Mouse (Mus musculus) adrenal gland, adult 2 months (tissue): ENCODE results near the gene Zdhhc13. TPM values are rescaled to one million over a fixed set of nuclear protein-coding genes. Genes with fewer than 3 reads are reported as not detected.
A peak's percentile ranks its signal among the peaks of the same experiment; 100 is the strongest.

Experiments used
- DNase-seq: peaks from one replicate; pipeline ENCODE4 v3.0.0; 2021
- polyA plus RNA-seq: library from polyadenylated mRNA; depleted of rRNA; stranded (reverse); fragments of >200 nt; gene quantifications from 2 replicates; pipeline ENCODE4 v1.2.3, GENCODE M21; 2012
- total RNA-seq, 2 experiments: library from RNA; stranded (reverse); gene quantifications; 2 replicates each; pipeline ENCODE4 v1.2.3; 2021

The Zdhhc13 gene
- total and polyA plus RNA-seq, 3 experiments, result 1.5 to 10.5 (median 7.0) TPM

DNA sequence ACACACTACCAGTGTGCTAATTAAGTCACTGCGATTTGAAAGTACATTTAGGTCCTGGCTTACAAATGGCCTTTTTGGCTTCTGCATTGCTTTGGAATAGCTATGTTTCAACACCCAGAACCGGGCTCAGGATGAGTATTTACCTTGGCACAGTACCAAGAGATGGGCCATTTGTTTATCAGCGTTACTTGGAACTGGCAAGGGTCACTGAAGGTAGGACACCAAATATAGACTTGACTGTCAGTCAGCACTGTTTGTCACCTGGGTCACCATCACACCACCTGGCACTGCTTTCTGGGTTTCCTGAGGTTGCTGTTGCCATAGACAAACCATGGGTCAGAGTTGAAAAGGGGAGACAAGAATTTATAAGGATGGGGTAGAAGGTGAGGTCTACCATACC is 53.5 kb downstream of the Zdhhc13 start:
- peak; percentile 42 for DNase-seq

GRCm38 (mm10) chr7:48843541-48843940 is 54.7 kb downstream of the Zdhhc13 start:
- DNase-seq, result no peak

GRCm38 (mm10) chr7:48845213-48845973 is 56.6 kb downstream of the Zdhhc13 start:
- DNase-seq, result no peak

DNA sequence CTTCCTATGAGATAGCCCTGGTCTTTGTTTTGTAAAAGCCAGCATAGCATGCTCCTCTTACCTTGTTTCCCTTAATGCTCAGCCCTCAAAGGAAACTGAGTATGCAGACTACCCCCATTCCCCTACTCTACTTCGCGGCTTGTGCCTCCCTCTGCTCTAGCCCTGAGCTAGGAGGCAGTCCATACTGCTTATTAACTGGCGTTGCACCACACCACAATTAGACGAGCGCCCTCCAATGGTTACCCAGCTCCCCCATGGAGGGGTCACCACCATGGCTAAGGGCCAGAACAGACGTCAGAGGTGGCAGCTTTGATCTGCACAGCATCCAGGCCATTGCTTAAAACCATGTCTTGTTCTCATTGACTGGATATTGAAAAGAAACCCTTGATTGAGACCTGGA is 58.0 kb downstream of the Zdhhc13 start:
- DNase-seq, result no peak

DNA sequence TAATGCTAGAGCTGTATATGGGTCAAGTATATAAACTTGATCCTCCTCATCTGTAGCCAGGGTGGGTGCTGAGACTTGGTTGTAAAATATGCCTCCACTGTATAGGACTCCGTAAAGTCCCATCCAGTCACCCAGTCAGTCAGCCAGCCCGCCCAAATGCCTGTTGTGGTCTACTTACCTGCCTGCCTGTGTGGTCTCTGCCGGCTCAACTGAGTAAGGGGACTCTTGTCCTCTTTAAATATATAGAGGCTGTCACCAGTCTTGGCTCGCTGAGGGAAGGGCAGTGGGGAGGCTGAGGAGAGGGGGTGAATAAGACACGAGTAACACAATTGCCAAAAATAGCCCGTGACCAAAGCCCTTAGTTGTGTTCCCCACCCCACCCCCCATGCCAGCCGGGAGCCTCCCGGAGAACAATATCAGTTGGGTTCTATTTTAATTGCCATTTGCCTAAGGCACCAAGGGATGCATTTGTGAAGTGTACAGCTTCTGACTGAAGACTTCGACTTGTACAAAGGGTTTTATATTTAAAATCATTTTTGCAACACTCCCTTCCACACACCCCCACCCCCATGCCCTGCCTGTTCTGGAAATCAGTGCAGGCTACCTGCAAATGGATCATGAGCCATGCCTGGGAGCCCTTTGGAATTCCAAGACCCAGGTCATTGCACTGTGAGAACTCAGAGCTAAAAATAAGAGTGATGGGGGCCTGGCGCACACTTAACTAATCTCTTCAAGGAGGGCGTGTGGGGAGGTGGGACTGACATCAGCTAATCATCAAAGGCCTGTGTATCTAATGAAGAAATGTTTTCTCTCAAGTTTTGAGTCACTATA is 59.2 kb downstream of the Zdhhc13 start, which contains the start of gene Csrp3:
Gene Csrp3, minus strand, starts transcription at position 214 of the 831 bp plus-strand sequence.
- no peak for DNase-seq

DNA sequence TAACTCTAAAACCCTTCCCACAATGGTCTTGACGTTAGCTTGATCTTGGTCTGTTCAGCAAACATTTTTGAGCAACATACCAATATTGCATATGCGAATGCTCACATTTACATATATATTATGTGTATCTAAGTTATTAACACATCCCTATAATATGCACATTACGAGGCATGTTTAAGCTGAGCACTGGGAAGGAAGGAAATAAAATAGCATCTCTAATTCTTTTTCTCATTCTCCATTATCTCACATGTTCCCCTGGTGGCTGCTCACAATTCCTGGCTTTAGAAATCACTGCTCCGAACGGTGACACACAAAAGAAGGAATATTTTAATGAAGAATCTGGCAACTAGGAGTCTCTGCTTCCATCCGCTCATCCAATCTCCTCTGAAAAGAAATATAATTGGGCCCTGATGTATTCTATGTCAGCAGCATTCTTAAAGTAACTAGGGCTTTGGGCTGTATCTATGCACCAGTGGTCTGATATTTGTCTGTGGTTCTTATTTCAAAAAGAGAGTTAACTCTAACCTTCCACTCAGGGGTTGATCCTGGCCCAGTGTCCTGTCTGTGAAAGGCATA is 62.8 kb downstream of the Zdhhc13 start:
- DNase-seq, result no peak

GRCm38 (mm10) chr7:48853496-48853895 is 64.7 kb downstream of the Zdhhc13 start:
- DNase-seq, result no peak

- no peak for DNase-seq
These were observed 66.7 kb downstream of the Zdhhc13 start for GRCm38 (mm10) chr7:48855461-48855860.

DNA sequence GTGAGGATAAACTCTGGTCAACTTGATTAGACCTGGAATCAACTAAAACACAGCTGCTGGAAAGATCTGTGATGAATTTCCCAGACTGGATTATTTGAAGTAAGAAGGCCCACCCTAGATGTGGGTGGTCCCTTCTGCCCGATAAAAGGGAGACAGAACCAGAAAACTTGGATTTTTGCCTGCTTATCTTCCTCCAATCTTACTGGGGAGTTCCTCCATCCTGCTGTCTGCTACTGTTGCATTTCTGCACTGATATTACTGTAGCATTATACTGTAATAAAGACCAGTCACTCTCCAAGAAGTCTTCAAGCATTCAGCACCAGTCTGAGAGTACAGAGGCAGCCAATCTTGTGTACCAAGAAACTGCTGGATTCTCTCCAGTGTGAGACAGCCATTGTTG is 69.5 kb downstream of the Zdhhc13 start:
- DNase-seq, result no peak

- no peak for DNase-seq
These were observed 70.6 kb downstream of the Zdhhc13 start for GRCm38 (mm10) chr7:48859362-48859761.

GRCm38 (mm10) chr7:48860948-48861347 is 72.1 kb downstream of the Zdhhc13 start:
- DNase-seq, result peak; percentile 21

DNA sequence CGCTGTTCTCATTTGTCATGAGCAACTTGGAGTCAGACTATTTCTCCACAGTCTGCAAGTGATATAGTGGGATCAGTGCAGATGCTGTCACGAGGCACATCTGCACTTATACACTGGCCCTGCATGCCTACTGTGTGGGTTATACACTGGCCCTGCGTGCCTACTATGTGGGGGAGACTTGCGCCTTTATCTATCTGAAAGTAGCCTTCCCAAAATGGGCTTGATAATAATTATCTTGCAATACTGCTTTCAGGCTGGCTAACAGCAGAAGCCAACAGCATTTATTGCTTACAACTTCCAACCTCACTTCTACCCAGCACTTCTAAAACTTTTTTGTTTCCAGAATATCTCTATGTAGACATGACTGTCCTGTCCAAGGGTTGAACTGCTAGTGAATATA is 73.0 kb downstream of the Zdhhc13 start:
- DNase-seq, result no peak

DNA sequence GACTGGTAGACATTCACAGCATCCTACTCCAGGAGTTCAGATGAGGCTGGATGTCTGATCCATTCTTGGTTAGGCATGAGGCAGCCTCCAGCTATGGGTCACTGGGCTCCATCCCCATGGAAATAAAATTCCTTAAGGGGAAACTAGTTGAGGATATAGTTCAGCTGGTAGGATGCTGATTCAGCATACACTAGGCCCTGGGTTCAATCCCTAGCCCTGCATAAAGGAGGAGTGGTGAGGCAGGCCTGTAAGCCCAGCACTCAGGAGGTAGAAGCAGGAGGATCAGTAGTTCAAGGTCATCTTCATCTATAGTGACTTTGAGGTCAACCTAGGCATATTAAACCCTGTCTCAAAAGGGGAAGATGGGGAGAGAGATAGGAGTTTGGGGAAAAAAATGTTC is 75.4 kb downstream of the Zdhhc13 start:
- no peak for DNase-seq

DNA sequence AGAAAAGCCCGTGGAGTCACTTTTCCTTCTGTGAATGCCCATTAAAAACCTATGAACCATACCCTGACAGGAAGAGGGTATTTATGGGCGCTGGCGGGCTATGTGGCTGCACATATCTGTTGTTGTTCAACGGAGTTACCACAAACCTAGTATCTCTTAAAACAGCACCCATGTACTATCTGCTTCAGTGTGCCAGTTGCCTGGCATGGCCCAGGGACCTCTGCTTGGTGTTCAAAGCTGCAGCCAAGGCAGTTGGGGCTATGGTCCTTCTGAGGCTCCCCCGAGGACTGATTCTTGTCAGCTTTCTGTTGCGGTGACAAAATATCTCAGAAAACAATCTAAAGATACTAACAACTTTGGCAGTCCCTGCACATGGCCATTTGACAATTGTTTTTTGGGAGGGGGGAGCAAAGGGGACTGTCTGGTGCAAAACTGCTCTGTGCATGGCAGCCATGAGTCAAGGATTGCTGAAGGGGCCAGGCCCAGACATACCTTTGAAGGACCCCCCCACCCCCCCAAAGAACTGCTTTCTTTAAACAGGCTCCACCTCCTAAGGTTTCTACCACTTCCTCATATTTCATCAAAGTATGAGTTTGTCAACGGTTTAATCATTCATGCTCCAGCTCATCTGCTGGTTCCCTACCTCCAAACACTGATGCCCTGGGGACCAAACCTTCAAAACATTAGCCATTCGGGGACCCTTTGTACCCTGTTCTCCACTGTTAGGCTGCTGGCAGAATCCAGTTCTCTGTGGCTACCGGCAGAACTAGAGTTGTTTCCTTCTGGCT is 76.1 kb downstream of the Zdhhc13 start:
- DNase-seq, result no peak

DNA sequence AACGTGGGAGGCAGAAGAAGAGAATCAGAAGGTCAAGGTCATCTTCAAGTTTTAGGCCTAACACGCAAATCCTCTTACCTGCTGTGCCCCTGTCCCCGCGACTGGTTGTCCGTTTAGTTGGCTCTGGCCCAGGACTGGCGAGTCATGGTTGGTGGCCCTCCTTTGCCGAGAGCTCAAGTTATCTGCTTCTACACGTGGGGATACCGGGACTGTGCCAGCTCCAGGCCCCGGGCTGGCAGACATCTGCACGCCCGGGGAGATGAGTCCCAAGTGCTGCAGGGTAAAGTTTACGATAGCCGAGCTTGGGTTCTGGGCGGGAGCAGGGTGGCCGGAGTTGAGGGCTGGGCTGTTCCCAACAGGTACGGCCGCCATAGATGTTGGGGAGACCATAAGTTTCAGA is 78.8 kb downstream of the Zdhhc13 start:
- DNase-seq, result no peak

GRCm38 (mm10) chr7:48870144-48870543 is 81.3 kb downstream of the Zdhhc13 start:
- no peak for DNase-seq

- no peak for DNase-seq
These were observed 81.9 kb downstream of the Zdhhc13 start for GRCm38 (mm10) chr7:48870579-48871180.

DNA sequence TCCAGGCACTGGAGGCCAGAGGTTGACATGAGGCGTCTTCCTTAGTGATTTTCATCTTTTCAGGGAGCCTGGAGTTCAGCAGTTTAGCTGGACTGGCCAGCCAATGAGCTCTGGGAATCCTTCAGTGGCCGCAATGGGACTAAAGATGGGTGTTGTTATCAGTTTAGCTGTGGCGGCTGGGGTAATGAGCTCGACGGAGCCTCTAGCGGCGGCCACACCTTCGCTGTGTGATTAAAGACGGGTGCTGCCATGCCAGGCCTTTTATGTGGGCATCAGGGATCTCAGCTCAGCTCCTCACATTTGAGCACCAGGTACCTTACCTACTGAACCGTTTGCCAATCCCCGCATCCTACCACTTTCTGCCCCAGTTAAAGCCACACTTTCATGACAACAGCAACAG is 82.5 kb downstream of the Zdhhc13 start:
- no peak for DNase-seq

GRCm38 (mm10) chr7:48875096-48875495 is 86.3 kb downstream of the Zdhhc13 start:
- DNase-seq, result no peak

GRCm38 (mm10) chr7:48876526-48876925 is 87.7 kb downstream of the Zdhhc13 start:
- DNase-seq, result peak; percentile 65
